Mouse (Mus musculus) ES-Bruce4 (cell line): ENCODE results near the gene Tekt3.

ENCODE experiments used
- CTCF ChIP-seq: IDR thresholded peaks from one replicate; pipeline ENCODE4 v1.8.1; 2011; ENCODE audit warnings: low read depth, low read length
- EP300 ChIP-seq: IDR thresholded peaks from 2 replicates; pipeline ENCODE4 v1.6.1; 2011; ENCODE audit warnings: low read depth, low read length; ENCODE audit not compliant: insufficient read depth
- POLR2A ChIP-seq: IDR thresholded peaks from one replicate; pipeline ENCODE4 v1.8.1; 2011; ENCODE audit warnings: low read length; ENCODE audit not compliant: insufficient read depth

DNA sequence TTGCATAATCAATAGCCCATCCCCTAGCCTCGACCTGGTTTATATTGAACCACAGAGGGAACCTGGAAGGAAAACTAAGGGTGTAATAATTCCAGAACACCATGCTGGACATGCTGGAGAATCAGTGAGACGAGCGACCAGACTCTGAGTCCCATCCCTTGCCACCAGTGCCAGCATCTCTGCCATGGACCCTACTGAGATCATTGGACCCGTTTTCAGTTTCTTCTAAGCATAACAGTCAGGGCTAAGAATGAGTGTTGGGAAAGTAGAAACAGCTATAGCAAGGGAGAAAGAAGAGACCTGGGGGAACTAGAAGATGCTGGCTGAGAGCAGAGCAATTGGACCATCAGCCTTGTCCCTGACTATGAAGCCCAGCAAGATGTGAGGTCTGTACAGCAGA, 66.1 kb downstream of the Tekt3 start:
- TF ChIP-seq POLR2A (no peak), CTCF (no peak), EP300 (no peak)
